Mouse (Mus musculus) hindbrain, embryonic 12.5 days (tissue): Measurements from ENCODE around the gene Kdelc2. TPM values are rescaled to one million over a fixed set of nuclear protein-coding genes. Genes with fewer than 3 reads are reported as not detected.
A peak's percentile ranks its signal among the peaks of the same experiment; 100 is the strongest.

Experiments used
- ATAC-seq: fragments of 200-750 bp; cut with Nextera tagmentation; 2 replicates; pipeline ENCODE4 v1.8.0; 2017; ENCODE audit warnings: moderate TSS enrichment; ENCODE audit not compliant: low FRiP score
- H3K27ac ChIP-seq: fragments of 300-500 bp; sonication (generic); 2 replicates; pipeline ENCODE4 v1.5.1; 2016; ENCODE audit warnings: mild to moderate bottlenecking
- H3K27me3 ChIP-seq: fragments of 300-500 bp; sonication (generic); 2 replicates; pipeline ENCODE4 v1.6.1; 2016; ENCODE audit warnings: mild to moderate bottlenecking
- H3K36me3 ChIP-seq: fragments of 300-500 bp; sonication (generic); 2 replicates; pipeline ENCODE4 v1.6.1; 2016; ENCODE audit warnings: mild to moderate bottlenecking
- H3K4me1 ChIP-seq: fragments of 300-500 bp; sonication (generic); 2 replicates; pipeline ENCODE4 v1.6.1; 2016
- H3K4me2 ChIP-seq: fragments of 300-500 bp; sonication (generic); replicated peaks from 2 replicates; pipeline ENCODE4 v1.6.1; 2016; ENCODE audit warnings: mild to moderate bottlenecking
- H3K4me3 ChIP-seq: fragments of 300-500 bp; sonication (generic); 2 replicates; pipeline ENCODE4 v1.5.1; 2016; ENCODE audit warnings: mild to moderate bottlenecking
- H3K9ac ChIP-seq: fragments of 300-500 bp; sonication (generic); 2 replicates; pipeline ENCODE4 v1.6.1; 2016; ENCODE audit warnings: mild to moderate bottlenecking, moderate library complexity
- H3K9me3 ChIP-seq: fragments of 300-500 bp; sonication (generic); replicated peaks from 2 replicates; pipeline ENCODE4 v1.6.1; 2016; ENCODE audit warnings: mild to moderate bottlenecking
- WGBS: fragments of 180-500 bp; shearing (Covaris S2); methylation state at CpG from one replicate; pipeline ENCODE4 v1.1.7; 2016; 5-methylcytosine and 5-hydroxymethylcytosine counted together
- polyA plus RNA-seq: library from polyadenylated mRNA; unstranded; fragments of >200 nt; fragmentation: Nextera tagmentation; extraction: Ambion mirVana; gene quantifications from 2 replicates; pipeline ENCODE4 v1.2.1, GENCODE M21; 2016

Kdelc2 gene
- polyA plus RNA-seq, 1 experiment from 2014 or later = 13.4 TPM

DNA sequence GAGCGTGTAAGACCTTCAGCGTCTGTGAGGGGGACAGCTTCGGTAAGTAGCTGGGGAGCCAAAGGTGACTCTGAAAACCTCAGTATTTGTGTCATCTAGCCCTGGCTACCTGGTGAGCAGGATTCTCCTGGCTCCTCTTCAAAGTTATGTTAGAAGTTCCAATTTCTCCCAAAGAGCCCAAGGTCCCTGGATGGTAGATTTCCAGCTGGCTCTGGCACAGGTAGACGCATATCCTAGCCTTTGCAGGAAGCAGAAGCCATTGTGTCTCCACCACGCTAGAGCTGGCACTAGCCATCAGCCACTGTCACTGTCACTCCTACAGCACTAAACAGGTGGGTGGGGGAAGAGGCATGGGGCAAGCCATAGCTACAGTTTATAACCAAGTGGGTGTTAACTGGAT lies 30.7 kb upstream of the Kdelc2 start:
- no peak overlapping the region for H3K4me3 ChIP-seq
- no peak overlapping the region for H3K27ac ChIP-seq
- WGBS = 90% methylated on average over 5 of the region's 5 CpGs
- no peaks in the 10 kb centered on the region for H3K27me3 ChIP-seq
- ATAC-seq = no peak
- H3K4me2 ChIP-seq = no peak overlapping the region
- no peaks in the 10 kb centered on the region for H3K4me1 ChIP-seq
- H3K9ac ChIP-seq = no peak overlapping the region
- H3K36me3 ChIP-seq = no peaks in the 10 kb centered on the region
- 0 out of 2 replicates have a peak, but pooled peaks cover 3% of the 10 kb centered on the region for H3K9me3 ChIP-seq

DNA sequence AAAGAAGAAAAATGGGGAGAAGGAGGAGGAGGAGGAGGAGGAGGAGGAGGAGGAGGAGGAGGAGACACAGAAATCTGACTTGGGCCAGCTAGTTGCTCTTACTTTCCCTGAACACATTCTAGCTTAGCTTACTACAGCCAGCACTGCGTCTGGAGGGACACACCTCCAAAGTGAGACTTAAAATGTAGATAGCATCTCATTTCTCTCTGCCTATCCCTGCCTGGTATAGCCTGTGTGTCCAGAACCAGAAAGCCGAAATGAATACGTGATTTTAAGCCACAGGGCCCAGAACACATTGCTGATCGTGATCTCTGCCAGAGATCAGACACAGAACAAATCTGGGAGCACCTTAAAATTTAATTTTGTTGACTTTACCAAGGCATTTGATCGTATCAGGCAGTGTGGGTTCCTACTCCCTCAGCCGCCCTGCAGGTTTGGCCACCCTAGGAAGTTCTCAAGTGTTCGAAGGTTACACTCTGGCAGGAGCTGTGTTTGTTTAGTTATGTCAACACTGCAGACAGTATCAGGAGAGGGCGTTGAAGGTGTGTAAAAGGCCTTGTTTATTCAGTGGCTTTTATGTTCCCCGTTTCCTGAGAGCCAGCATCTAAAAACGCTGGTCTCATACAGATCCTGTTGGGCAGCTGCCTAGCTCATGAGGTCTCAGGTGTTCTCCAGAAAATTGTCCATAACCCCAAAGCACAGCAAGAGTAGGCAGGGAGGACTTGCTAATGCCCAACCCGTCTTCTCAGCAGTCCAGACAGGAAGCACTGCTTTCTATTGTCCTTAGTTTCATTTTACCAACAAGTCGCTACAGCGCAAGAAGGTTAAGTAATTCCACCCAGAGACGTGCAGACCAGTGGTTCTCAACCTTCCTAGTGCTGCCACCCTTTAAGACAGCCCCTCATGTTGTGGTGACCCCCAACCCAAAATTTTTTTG lies 27.3 kb upstream of the Kdelc2 start:
- no peak for ATAC-seq
- H3K27ac ChIP-seq = no peak overlapping the region
- H3K9me3 ChIP-seq = no peaks in the 10 kb centered on the region
- H3K36me3 ChIP-seq = no peaks in the 10 kb centered on the region
- H3K9ac ChIP-seq = no peak overlapping the region
- no peaks in the 10 kb centered on the region for H3K4me1 ChIP-seq
- no peak overlapping the region for H3K4me2 ChIP-seq
- WGBS = 73% methylated on average over 14 of the region's 14 CpGs
- H3K4me3 ChIP-seq = no peak overlapping the region
- no peaks in the 10 kb centered on the region for H3K27me3 ChIP-seq

DNA sequence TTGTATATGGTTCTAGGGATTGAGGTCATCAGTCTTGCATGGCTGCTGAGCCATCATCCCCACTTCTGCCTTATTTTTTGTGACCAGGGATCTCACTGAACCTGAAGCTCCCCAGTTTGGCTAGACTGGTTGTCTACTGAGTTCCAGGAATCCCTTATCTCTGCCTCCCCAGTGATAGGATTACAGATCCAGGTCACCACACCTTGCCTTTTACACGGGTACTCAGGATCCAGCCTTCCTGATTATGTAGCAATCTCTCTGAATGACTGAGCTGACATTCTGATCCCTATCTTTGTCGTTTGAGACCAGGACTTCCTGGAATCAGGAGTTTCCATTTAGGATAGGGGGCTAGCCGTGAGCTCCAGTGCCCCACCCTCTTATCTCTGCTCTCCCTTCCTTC lies 12.5 kb upstream of the Kdelc2 start:
- no peaks in the 10 kb centered on the region for H3K36me3 ChIP-seq
- ATAC-seq = no peak
- WGBS = 75% methylated on average over 3 of the region's 3 CpGs

DNA sequence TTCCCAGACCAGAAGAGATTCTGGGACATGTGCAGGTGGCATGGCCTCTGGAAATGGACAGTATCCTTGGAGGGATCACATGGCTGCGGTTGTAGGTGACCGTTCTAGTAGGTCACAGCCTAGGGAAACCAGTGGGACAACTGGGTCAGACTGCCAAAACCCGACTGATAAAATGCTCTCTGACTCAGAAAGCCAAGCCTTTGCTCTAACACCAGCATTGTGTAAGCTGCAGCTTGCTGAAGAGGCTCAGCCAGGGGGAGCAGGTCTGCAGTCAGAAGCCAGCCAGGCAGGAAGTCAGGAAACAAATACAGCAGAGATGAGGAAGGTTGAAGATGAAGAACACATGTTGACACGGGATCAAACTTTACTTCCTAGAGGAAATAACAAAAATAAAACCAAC lies 7.9 kb upstream of the Kdelc2 start:
- Histone ChIP-seq H3K4me2 (no peak overlapping the region), H3K9me3 (no peaks in the 10 kb centered on the region), H3K27me3 (no peaks in the 10 kb centered on the region), H3K9ac (no peak overlapping the region), H3K36me3 (no peaks in the 10 kb centered on the region), H3K4me3 (no peak overlapping the region), H3K4me1 (no peaks in the 10 kb centered on the region), H3K27ac (no peak overlapping the region)
- 76% methylated on average over 4 of the region's 4 CpGs for WGBS
- no peak for ATAC-seq

More for the DNA sequence above, 12.5 kb upstream of the Kdelc2 start:
- Histone ChIP-seq H3K27ac (no peak overlapping the region), H3K4me3 (no peak overlapping the region), H3K9ac (no peak overlapping the region), H3K9me3 (no peaks in the 10 kb centered on the region), H3K4me1 (no peaks in the 10 kb centered on the region), H3K4me2 (no peak overlapping the region), H3K27me3 (no peaks in the 10 kb centered on the region)

DNA sequence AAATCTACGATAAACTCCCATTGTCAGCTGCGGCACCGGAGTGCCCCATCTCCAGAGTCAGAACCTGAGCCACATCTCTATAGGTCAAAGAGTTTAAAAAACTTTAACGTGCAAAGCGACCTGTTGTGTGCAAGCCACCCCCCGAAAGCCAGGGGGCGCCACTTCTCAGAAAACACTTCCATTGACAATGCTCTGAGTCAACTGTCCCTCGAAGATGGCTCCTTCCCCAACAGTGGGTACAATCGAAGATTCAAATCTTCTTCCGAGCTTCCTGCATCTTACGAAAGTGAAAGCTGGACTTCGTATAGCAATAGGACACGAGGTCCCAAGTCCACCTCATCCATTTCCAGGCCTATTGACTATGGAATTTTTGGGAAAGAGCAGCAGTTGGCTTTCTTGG lies 7.0 kb upstream of the Kdelc2 start:
- 83% methylated on average over 13 of the region's 13 CpGs for WGBS
- Histone ChIP-seq H3K36me3 (no peaks in the 10 kb centered on the region), H3K4me1 (no peaks in the 10 kb centered on the region), H3K4me2 (no peak overlapping the region), H3K27me3 (no peaks in the 10 kb centered on the region), H3K27ac (no peak overlapping the region), H3K9me3 (no peaks in the 10 kb centered on the region), H3K9ac (no peak overlapping the region), H3K4me3 (no peak overlapping the region)
- no peak for ATAC-seq

DNA sequence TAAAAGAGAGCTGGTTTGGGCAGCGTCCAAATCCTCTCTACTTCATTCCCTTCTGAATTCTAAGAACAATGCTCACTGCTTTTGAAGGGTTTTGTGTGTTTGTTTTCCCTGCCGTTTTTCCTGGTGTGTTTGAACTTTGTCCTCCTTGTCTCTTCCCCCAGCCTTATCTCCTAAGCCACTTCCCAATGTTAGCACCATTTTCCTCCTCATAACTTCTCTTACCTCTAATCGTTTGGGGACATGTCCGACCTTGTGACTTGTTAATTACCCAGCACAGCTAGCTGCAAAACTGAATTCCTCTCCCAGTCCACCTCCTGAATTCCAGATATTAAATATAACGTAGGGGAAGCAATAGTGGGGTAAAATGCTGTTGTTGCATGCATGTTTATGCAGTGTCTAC lies 6.2 kb upstream of the Kdelc2 start:
- Histone ChIP-seq H3K4me2 (no peak overlapping the region), H3K4me3 (no peak overlapping the region), H3K27ac (no peak overlapping the region), H3K36me3 (no peaks in the 10 kb centered on the region), H3K27me3 (no peaks in the 10 kb centered on the region), H3K4me1 (no peaks in the 10 kb centered on the region), H3K9me3 (no peaks in the 10 kb centered on the region), H3K9ac (no peak overlapping the region)
- WGBS = 68% methylated on average over 5 of the region's 5 CpGs
- ATAC-seq = no peak

DNA sequence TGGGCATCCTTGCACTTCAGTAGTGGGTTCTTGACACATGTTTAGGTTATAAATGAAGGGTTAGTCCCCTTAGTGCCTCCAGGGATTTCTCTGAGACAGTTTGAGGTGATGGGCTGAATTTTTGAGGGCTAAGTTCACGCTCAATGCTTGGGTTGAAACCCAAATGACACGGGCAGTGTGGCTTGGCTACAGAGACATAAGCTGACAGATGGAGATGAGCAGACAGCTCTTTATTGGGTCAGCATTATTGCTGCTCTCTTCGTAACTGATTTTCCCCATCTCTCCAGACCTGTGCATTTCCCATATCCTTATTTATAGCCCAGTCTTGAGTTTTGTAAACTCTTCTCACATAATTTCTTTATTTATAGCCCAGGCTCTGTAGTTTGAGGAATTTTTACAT lies 5.7 kb upstream of the Kdelc2 start:
- WGBS = 80% methylated on average over 3 of the region's 3 CpGs
- H3K4me2 ChIP-seq = no peak overlapping the region
- no peaks in the 10 kb centered on the region for H3K4me1 ChIP-seq
- H3K27ac ChIP-seq = no peak overlapping the region
- no peak for ATAC-seq
- H3K27me3 ChIP-seq = no peaks in the 10 kb centered on the region
- H3K36me3 ChIP-seq = no peaks in the 10 kb centered on the region
- H3K9me3 ChIP-seq = no peaks in the 10 kb centered on the region
- no peak overlapping the region for H3K9ac ChIP-seq
- no peak overlapping the region for H3K4me3 ChIP-seq

DNA sequence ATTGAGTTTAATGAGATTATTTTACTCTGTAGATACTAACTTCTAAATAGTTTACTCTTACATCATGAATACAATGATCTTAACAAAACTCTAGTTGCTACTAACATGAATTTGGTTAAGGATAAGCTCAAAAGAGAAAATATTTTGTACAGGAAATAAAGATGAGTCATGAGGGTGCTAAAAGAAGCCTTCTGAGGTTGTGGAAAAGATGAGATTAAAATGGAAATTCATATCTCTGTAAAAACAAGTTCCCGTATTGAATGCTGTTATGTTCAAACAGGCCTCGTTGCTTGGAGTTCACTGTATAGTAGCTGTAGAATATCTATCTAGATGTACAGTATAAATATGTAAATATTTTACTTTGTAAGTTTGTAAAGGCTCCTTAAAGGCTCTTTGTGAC lies 3.2 kb upstream of the Kdelc2 start:
- ATAC-seq = no peak
- Histone ChIP-seq H3K4me1 (0 out of 2 replicates have a peak, but pooled peaks cover 3% of the 10 kb centered on the region), H3K36me3 (no peaks in the 10 kb centered on the region), H3K4me3 (no peak overlapping the region), H3K9ac (no peak overlapping the region), H3K9me3 (no peaks in the 10 kb centered on the region), H3K27me3 (no peaks in the 10 kb centered on the region), H3K27ac (no peak overlapping the region), H3K4me2 (no peak overlapping the region)
- 88% methylated on average over 2 of the region's 2 CpGs for WGBS

DNA sequence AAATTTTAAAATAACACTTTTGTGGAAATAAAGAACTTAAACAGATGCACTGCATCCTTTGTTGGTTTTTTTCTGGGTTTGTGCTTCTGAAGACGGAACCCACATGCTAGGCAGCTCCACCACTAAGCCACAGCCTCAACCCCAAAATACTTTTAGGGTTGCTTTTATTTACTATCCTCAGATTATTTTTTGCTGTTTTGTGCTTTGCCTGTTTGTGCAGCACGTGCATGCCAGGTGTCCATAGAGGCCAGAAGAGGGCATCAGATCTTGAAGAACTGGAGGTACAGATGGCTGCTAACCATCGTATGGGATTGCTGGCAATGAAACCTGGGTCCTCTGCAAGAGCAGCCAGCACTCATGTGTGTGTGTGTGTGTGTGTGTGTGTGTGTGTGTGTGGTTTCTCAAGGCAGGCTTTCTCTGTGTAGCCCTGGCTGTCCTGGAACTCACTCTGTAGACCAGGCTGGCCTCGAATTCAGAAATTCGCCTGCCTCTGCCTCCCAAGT lies 2.7 kb upstream of the Kdelc2 start:
- no peak overlapping the region for H3K27ac ChIP-seq
- H3K4me1 ChIP-seq = 0 out of 2 replicates have a peak, but pooled peaks cover 3% of the 10 kb centered on the region
- H3K4me2 ChIP-seq = no peak overlapping the region
- H3K4me3 ChIP-seq = no peak overlapping the region
- no peak overlapping the region for H3K9ac ChIP-seq
- 83% methylated on average over 5 of the region's 5 CpGs for WGBS
- H3K9me3 ChIP-seq = no peaks in the 10 kb centered on the region
- no peaks in the 10 kb centered on the region for H3K27me3 ChIP-seq
- ATAC-seq = no peak
- no peaks in the 10 kb centered on the region for H3K36me3 ChIP-seq

DNA sequence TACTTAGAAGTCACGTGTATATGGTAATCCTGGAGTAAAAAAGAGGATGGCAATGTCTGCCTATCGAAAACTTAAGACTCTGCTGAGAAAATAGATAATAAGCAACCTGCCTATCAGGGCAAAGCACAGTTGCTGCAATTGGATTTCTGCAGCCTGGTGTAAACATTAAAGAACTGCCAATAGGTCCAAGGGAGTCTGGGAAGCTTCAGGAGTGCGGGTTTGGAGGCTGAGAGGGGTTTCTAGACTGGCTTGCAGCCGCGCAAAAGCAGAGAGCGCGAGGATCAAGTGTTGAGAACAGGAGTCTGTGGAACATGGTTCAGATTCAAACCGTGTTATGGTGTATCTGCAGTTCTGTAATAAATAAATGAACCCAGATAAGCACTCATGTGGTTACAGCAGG lies 1.0 kb downstream of the Kdelc2 start:
- WGBS = 18% methylated on average over 8 of the region's 8 CpGs

DNA sequence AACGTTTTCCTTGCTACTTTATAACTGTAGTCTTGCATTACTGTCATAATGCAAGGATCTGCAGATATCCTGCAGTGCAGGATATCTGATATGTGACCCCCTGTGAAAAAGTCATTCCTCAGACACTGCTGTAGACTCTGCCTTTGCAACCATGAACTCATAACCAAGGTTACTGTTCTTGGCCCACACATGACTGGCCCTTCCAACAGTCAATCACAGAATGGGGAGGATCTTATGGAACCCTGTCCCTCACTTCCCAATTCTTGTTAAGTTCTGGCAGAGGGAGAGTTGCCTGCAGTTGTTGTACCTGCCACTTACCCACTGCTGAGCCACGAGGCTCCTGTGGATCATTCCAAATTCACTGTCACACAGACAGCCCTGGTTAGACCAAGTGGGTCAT lies 3.6 kb downstream of the Kdelc2 start:
- H3K27me3 ChIP-seq = no peaks in the 10 kb centered on the region
- no peak overlapping the region for H3K4me2 ChIP-seq
- no peak for ATAC-seq
- H3K9me3 ChIP-seq = no peaks in the 10 kb centered on the region
- H3K27ac ChIP-seq = no peak overlapping the region
- H3K4me1 ChIP-seq = 0 out of 2 replicates have a peak, but pooled peaks cover 3% of the 10 kb centered on the region
- WGBS = 76% methylated on average over 2 of the region's 2 CpGs
- no peaks in the 10 kb centered on the region for H3K36me3 ChIP-seq
- H3K9ac ChIP-seq = no peak overlapping the region
- no peak overlapping the region for H3K4me3 ChIP-seq

More for the DNA sequence above, 1.0 kb downstream of the Kdelc2 start:
- Histone ChIP-seq H3K4me2 (peak overlapping the region; percentile 96), H3K4me1 (0 out of 2 replicates have a peak, but pooled peaks cover 3% of the 10 kb centered on the region), H3K9me3 (no peaks in the 10 kb centered on the region), H3K27ac (peak overlapping the region; percentile 87), H3K27me3 (no peaks in the 10 kb centered on the region), H3K36me3 (no peaks in the 10 kb centered on the region), H3K9ac (peak overlapping the region; percentile 84; the same call in 1 of the 2 replicates), H3K4me3 (peak overlapping the region; percentile 60)
- no peak for ATAC-seq

DNA sequence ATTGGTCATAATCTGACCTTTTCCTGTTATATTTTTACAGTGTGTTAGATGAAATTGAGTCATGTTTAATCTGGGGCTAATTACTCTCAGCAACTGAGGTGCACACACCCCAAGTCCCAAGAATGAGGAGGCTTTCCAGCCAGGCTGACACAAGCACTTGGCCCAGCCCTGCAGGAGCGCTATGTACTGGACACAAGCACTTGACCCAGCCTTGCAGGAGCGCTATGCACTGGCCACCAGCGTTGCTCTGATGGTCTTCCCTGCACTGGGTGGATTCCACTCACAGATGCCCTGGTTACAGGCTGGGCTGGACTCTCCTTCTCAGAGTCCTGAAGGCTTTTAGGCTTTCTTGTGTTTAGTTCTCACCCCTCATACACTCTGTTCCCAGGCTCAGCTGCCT lies 5.3 kb downstream of the Kdelc2 start:
- Histone ChIP-seq H3K9ac (no peak overlapping the region), H3K27ac (no peak overlapping the region), H3K4me1 (0 out of 2 replicates have a peak, but pooled peaks cover 3% of the 10 kb centered on the region), H3K36me3 (no peaks in the 10 kb centered on the region), H3K9me3 (no peaks in the 10 kb centered on the region), H3K27me3 (no peaks in the 10 kb centered on the region), H3K4me2 (no peak overlapping the region), H3K4me3 (no peak overlapping the region)
- WGBS = 84% methylated on average over 3 of the region's 3 CpGs
- ATAC-seq = no peak

DNA sequence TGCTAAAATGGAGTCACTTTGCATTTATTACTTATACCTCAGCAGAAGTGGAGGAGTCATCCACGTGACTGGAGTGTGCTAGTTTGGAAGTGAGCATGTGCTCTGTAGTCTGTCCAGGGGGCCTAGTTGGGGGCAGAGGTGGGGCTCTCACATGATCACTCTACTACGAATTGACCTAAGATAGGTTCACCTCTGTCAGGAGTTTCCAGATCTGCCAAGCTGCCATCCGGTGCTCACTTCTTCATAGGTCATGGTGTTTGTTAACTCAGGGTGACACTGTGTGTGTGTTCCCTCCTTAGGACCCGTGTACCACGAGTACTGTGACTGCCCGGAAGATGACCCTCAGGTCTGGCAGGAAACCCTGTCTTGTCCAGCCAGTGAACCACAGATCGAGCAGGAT lies 6.3 kb downstream of the Kdelc2 start:
- H3K4me3 ChIP-seq = no peak overlapping the region
- H3K9me3 ChIP-seq = no peaks in the 10 kb centered on the region
- H3K27me3 ChIP-seq = no peaks in the 10 kb centered on the region
- no peak for ATAC-seq
- H3K27ac ChIP-seq = no peak overlapping the region
- no peak overlapping the region for H3K9ac ChIP-seq
- H3K36me3 ChIP-seq = no peaks in the 10 kb centered on the region
- H3K4me2 ChIP-seq = no peak overlapping the region
- 85% methylated on average over 7 of the region's 7 CpGs for WGBS
- no peaks in the 10 kb centered on the region for H3K4me1 ChIP-seq
